Mouse (Mus musculus) erythroblast, embryonic 14.5 days (primary cell): ENCODE results near the gene Ccdc114.

Experiments used
- GATA1 ChIP-seq: IDR thresholded peaks from 2 replicates; pipeline ENCODE4 v1.6.1; 2012; ENCODE audit warnings: low read length, inconsistent platforms, mixed read lengths
- TAL1 ChIP-seq: IDR thresholded peaks from 3 replicates; pipeline ENCODE4 v1.6.1; 2012; ENCODE audit warnings: low read length, inconsistent platforms, mixed read lengths

DNA sequence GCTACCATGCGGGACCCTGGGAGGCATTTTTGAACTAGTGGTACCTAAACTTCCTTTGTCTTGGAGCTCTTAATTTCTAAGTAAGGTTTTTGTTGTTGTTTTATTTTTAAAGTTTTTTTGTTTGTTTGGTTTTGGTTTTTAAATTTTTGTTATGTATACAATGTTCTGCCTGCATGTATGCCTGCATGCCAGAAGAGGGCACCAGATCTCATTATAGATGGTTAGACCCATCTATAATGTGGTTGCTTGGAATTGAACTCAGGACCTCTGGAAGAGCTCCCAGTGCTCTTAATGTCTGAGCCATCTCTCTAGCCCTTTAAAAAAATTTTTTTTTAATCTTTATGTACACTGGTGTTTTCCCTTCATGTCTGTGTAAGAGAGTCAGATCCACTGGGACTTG, 5.8 kb downstream of the Ccdc114 start:
- TF ChIP-seq GATA1 = no peak
- TF ChIP-seq TAL1 = no peak
